Mouse (Mus musculus) cerebellum, postnatal 10 days (tissue): ENCODE measurements around the gene Fam216b.
A peak's percentile ranks its signal among the peaks of the same experiment; 100 is the strongest.

Experiments
- DNase-seq, 2 experiments: peaks; one replicate each; pipeline ENCODE4 v3.0.0; 2021; ENCODE audit warnings: mixed read lengths in 2 of 2

The Fam216b gene

DNA sequence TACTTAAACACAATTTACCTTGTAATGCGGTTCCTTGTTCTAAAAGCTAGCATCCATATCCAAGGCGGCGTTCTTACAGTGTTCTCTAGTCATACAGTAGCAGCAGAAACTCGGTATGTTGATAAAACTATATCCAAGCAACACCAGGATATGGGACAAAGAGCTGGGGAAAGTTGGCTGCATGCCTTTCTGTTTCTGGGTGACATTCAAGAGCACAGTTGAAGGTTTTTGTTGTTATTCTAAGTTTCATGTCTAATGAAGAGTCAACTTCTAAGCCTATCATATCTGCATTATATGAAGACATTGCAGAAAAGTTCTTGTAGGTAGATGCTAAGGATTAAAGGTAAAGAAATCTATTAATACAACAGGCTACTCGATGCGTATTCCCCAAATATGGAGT is at the start of gene Fam216b:
Gene Fam216b (minus strand): TSS at position 101 of the 400 bp plus-strand sequence.
- peak; percentile 32 to 42 for DNase-seq

DNA sequence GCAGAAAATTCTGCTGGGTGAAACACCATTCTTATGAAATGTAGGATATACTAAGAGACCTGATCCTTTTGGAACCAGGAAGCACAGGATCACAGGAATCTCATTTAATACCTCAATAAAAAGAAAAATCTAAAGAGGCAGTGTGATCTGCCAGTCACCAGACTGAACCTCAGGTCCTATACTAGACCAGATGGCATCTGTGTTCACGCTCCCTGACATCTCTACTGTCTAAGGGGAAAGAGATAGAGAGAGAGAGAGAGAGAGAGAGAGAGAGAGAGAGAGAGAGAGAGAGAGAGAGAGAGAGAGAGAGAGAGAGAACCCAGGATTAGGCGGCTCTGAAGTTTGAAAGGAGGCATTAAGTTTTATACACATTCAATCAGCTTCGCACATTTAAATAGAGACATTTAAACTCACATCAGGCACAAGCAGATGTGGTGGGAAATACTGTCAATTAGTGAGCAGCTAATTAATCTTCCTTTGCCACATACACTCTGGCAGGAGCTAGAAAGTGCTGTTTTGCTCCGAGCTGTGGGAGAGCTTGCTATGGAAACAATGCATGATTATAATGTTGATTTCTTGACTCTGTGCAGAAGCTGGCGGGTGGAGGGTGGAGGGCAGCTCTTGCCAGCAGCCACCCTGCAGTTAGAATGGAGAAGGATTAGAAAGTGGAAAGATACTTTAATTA is 43.7 kb upstream of the Fam216b start:
- DNase-seq: peak in 1 of 2 experiments; percentile 17

DNA sequence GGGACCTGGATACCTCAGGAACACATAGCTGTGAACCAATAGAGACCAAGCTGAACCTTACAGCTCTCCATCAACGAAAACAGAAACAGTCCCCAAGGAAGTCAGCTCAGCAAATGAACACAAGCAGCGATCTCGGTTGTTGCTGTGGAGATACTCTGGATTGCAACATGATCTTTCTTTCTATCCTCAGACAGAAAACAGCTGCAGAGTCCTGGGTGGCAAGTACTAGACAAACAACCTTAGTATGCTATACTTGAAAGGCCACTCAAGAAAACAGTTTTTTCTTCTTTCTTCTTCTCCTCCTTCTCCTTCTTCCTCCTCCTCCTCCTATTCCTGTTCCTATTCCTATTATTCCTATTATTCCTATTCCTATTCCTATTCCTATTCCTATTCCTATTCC is 37.9 kb upstream of the Fam216b start:
- no peak for DNase-seq

DNA sequence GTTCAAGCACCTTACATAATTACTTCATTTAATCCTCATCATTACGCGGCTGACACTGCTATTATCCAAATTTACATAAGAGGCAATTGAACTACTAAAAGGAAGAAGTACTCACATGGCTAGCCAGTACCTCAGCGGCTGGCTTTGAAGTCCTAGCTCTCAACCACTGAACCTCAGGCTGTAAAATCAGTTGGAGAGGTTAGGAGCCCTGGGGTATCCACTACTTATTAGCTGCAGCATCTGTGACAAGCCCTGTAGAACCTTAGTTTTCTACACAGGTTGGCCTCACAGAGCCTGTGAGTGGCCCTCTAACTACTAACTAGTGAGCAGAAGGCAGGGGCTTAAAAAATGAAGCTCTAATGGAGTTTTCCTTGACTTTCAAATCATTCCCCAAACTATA is 31.5 kb upstream of the Fam216b start:
- DNase-seq: no peak

DNA sequence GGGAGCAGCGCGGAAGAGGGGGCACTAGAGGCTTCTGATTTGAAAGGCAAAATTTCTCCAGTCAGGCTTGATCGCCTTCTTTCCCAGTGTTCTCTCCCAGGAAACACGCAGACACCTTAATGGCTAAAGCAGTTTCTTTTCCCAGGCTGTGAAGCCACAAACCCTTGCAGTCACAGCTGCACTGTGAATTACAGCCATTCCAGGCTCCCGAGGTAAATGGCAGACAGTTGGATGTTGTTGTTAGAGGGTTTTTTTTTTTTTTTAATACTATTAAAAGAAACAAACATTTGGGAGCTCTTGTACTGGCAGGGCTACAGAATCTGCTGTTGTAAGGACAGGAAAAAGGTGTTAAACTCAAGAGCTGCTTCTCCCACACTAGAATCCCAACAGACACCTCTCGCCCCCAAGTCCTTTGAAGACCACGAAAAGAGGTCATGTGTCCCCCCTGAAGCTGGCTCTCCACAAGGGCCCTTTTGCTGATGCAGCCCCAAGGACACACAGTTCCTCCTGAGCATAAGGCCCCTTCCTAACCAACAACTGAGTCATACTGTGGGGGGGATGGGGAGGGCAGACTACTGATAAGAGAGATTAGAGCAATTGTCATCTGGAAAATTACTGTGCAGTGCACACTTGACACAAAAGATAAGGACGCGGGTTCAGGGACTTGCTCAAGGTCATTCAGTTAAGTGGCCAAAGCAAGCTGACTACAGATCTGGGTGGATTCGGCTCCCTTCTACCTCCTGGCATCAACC is 30.8 kb upstream of the Fam216b start:
- no peak for DNase-seq

DNA sequence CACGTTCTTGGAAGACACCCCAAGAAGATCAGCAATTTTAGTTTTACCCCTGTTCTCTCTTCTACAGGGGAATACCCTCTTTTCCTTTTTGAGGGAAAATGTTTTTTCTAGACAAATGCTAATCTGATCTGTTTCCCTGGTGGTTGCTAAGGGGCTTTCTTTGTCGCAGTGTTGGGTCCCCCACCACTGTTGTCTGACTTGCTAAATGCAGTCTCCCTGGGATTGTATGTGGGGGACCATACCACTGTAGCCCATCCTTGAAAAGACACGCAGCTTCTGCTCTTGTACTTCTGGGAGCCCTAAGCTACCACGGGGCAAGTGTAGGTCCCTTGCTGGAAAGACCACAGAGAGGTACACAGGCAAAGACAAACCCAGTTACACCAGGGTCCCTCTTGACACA is 28.9 kb upstream of the Fam216b start:
- DNase-seq: no peak

DNA sequence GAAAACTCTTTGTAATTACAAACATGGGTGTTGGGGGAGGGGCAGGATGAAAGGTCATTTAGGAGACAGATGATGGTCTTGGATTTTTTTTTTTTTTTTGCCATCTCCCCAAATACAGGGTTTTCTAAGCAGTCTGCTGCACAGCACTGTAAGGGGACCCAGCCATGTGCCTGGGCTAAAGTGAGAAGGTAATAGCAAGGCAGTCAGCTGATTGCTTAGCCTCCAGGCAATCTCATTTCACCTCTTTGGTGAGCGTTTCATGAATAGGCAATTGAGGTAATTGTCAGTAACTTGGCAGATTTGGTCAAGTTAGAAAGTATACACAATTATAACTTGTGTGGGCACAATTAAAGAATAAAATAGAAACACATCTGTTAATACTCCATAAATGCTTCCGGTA is 28.5 kb upstream of the Fam216b start:
- DNase-seq: no peak

DNA sequence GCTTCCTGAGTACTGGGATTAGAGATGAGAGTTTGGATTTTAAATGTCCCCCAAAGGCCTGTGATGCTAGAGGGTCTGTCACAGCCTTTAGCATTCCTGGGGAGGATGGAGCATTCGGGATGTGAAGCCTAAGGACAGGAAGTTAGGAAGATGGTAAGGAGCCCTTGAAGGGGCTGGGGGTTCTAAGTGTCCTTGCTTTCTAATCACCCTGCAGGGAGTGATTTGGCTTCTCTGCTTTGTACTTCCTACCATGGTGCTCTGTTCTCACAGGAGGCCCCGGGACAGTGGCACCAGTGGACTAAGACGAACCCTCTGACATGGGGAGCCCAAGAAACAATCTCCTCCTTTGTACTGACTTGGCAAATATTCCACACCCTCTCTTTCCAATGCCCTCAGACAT is 23.7 kb upstream of the Fam216b start:
- DNase-seq: no peak

DNA sequence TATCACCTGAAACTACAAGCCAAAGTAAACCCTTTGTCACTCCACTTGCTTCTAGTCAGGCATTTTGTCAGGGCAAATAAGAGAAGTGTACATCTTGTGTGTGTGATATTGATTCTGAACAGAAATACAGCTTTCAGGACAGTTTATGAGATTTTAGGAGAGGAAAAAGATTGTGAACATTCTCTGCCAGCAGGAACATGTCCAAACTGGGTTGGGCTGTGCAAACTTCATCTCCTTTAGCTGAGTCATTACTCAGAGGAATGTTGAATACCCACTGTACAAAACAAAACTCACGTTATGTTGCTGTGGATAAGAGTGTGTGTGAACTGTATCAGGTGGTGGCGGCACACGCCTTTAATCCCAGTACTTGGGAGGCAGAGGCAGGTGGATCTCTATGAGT is 22.1 kb upstream of the Fam216b start:
- no peak for DNase-seq

DNA sequence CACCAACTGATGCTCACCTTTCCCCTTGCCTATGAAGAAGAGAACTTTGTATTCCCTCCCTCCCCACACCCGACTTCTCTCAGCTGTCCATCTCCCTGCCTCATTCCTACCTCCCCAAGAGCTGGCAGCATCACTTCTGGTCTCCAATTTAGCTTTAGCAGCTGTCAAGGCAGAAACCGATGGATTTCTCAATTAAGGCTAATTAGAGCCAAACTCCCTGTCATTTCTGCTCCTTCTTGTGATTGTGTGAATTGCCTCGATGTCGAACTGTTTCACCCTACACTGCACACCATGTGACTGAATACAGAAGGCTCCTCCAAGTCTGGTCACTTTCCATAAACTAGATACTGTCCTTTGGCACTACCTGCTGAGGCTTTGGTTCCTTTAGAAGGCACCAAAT is 20.6 kb upstream of the Fam216b start:
- no peak for DNase-seq

DNA sequence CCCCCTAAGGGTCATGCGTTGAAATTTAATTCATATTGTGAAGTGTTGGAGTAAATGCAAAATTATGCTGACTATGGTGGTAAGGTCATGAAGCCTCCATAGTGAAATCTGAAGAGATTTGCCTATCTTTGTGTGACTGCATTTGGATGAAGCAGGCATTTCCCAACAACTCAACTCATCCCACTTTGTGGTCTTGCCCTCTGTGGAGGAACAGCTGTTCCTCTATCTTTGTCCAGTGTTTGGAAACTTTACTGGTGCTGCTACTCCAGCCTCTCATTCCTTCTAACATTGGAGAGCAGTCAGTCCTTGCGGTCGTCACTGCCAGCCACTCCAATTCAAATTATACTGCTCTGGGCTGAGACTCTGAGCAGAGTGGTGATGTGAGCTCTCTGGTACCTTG is 19.6 kb upstream of the Fam216b start:
- peak; percentile 19 to 20 for DNase-seq

DNA sequence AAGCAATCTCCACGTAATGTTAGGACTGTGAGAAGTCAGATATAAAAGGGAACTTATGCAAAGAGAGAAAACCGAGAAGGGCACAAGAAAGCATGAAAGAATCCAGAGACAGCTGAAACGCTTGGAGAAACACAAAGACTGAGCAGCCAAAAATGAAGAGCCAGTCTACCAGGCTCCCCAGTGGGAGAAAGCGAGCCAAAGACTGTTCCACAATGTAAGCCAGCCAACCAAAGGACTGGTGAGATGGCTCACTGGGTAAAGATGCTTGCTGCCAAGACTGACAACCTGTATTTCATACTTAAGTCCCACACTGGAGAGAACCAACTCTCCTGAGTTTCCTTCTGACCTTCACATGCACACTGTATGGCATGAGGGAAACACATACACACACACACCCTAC is 784 bp upstream of the Fam216b start:
- DNase-seq: peak; percentile 83 to 90

DNA sequence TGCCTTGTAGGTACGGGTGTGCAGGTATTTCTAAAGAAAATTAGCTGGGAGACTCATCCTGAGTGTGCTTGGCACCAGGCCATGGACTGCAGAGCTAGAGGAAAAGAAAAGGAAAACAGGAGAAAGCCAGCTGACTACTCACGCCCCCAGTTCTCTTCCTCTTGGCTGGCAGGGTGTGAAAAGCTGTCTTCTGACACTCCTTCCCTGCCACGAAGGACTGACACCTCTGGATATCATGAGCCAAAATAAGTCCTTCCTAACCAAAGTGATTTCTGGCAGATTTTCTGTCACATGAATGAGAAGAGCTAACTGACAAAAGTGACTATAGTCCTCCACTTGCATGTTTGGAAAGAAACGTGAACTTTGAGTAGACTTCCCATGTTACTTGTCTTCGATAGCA is 5.3 kb downstream of the Fam216b start:
- DNase-seq: no peak

DNA sequence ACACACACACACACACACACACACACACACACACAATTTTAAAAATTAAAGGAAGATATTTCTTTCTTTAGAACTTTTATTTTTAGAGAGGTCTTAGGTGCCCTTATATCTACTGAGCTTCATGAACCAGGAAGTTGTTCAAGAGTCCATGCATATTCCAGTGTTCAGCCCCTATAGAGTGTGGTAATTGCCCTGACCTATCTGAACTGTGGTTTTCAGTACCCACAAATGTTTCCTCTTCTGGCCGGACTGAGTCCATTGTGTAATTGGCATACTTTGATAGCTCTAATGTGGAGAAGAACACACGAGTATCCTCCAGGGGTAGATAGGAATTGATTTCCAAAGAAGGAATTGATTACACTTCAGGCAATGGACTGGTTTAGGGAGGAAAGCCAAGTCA is 11.3 kb downstream of the Fam216b start:
- DNase-seq: no peak

DNA sequence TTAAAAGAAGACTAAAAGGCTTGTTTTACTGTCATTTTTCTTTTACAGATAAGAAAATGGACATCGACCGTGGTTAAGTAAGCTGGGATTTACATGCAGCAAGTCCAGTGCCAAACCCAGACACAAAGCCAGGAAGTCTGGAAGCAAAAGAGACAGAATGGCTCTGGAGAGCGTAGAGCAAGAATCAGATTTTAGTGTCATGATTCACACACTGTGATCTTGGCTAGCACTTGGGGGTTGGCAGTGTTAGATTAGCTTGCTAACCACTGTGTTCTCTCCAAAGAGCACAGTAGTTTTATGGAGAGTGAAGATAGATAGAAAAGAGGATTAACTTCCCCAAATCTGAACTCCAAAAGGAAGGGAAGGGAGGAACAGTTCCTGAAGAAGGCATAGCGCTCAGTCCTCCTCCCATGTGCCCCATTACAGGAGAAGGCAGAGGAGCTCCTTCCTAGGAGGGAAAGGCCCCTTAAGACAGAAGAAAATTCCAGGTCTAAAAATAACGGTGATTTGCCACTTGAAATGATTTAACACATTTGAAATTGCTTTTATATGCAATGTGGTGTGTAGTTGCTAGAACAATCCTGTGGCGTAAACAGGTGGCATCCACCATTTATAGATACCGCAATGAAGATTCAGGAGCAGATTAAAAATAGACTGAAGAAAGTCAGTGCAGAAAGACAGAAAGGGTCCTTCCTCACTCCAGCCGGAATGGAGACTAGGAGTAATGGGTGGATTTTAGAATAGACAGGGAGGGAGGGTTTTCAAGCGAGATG is 22.7 kb downstream of the Fam216b start:
- peak; percentile 42 to 63 for DNase-seq

DNA sequence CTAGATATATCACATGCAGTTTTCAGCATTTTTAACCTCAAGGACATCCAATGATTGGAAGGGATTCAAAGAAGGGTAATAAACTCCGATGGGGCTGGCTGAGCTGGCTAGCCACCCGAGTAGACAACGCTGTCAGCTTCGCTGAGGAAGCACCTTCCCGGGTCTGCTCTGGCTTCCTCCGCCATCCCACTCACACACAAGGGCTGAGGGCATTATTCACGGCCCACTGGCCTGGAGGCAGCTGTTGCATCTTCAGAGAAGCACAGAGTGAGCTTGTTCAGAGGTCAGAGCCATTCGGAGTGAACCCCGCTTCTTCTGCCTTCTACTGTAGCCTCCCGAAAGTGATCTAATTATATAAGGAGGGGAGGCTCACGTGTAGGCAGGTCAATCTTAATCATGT is 26.3 kb downstream of the Fam216b start:
- DNase-seq: peak; percentile 29 to 50

DNA sequence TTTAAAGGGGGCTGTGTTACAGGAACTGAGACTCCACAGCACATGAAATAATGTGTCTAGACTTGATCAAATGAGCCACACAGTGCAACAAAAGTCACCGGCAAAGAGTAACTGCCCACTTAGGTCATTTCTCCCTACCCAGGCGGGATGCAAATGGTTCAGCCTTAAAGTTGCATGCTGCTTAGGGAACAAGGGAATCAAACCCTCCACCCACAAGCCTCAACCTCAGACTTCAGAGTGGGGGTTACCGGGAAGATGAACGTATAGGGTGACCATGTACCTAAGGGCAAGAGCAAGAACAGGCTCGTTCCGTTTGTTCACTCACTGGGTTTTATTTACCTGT is 28.2 kb downstream of the Fam216b start:
- no peak for DNase-seq

DNA sequence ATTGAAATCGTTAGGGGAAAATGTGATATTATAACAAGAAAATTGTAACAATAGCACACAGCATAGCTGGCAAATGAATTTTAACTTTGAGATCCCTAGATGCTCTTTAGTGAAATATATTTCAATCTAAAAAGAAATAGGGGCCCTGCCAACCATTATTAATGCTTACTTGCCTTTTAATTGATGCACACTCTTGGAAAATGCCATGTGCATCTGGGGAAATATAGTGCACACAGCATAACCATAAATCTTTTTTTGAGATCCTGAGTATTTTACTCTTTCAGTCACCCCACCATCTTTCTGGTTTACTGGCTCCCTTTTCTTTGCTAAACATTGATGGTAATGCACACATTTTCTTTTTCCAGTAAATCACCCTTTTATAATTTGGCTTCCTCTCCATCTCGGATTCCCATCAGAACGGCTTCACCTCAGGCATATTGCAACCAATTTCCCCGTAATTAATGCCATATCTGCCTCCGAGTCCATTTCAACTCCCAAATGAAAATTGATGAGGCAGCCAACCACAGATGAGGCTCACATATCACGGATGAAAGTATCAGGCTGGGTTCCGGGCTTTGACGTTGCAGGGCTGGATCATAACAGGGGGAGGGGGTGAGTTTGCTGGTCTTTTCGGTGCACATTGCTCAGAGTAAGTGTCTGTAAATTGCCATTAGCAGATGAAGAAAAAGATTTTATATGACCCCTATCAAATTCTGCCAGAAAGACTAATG is 28.8 kb downstream of the Fam216b start:
- peak; percentile 49 to 51 for DNase-seq

DNA sequence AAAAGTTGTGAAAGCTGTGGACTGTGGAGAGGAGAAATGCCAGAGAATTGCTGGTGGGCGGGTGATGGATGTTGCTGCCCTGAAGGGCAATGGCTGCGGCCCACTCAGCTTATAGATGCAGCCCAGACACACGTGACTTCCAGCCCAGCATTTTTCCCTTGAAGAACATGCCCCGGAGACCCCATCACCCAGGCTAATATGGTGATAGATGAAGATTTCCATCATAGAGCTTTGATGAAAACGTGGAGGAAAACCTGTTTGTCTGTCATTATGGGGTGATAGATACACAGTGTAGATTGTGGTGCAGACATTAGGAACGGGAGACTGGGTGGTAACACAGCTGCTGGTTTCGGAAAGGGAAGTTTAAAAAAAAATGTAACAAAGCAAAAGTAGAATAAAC is 31.4 kb downstream of the Fam216b start:
- no peak for DNase-seq

DNA sequence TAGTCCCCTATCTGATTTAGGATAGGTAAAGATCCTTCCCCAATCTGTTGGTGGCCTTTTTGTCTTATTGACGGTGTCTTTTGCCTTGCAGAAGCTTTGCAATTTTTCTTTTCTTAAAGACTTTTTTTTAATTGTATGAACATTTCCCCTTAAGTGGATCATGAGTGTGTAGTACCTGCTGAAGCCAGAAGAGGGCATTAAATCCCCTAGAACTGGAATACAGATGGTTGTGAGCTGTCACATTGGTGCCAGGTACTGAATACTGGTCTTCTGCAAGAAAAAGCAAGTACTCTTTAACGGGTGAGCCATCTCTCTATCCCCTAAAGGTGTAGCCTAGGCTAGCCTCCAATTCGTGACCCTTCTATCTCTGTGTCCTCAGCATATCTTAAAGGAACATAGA is 32.4 kb downstream of the Fam216b start:
- DNase-seq: no peak

DNA sequence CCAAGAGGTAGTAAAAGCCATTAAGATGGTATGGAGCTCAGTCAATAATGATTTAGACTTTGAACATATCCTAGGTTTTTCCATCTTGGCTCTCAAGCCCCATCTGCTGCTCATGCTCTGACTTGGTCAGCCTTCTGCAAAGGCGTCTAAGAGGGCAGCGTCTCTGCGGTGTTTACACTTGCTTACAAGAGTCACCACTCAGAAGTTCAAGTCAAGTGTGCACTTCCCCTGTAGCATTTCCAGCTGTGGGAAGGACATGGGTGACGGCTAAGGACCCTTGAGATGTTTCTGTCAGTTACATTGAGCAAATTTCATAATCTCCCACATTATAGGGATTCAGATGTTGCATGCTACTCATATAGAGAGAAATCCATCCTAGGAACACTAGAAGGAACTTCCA is 40.1 kb downstream of the Fam216b start:
- no peak for DNase-seq

DNA sequence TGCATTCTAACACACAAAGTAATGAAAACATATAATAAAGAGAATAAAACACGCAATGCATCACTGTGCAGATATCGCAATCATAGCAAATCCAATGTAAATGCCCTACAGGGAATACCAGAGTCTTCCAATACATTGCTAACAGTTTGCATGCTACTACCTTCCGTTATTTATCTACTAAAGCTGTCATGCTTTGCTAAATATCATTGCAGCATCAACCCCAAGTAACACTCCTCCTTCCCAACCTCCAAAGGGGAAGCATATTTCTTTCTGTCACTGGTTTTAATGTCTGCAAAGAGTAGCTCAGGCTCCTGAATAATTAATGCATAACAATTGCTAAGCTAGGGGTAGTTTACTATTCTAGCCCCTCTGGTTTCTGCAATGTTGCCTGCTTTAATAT is 40.5 kb downstream of the Fam216b start:
- no peak for DNase-seq

DNA sequence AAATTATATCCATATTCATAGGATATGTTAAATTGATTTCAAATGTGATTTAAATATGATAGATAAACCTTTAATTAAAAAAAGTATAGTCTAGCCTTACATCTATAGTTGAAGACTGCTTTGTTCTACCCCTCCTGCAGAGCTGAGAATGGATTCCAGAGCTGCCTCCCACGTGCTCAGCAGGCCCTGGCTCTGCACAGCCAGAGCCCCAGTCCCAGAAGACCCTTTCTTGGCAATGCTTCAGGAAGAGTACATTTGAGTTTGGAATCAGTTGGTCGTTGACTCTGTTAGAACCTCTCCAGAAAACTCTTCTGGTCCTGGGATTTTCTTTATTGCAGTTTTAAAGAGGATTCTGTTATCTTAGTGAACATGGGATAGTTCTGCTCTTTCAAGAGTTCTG is 45.7 kb downstream of the Fam216b start:
- no peak for DNase-seq
